Mouse (Mus musculus) ES-E14 (cell line): ENCODE measurements around the gene Soga3.

ENCODE experiments used
- CHD2 ChIP-seq: IDR thresholded peaks from 2 replicates; pipeline ENCODE4 v1.6.1; 2014; ENCODE audit warnings: mild to moderate bottlenecking, low read depth, low read length, inconsistent platforms
- HCFC1 ChIP-seq: IDR thresholded peaks from 2 replicates; pipeline ENCODE4 v1.6.1; 2012; ENCODE audit warnings: low read length, inconsistent platforms, borderline replicate concordance; ENCODE audit not compliant: insufficient read depth
- MAFK ChIP-seq: IDR thresholded peaks from 2 replicates; pipeline ENCODE4 v1.6.1; 2014; ENCODE audit warnings: mild to moderate bottlenecking, low read depth, low read length, inconsistent platforms; ENCODE audit not compliant: insufficient read depth
- ZC3H11A ChIP-seq: IDR thresholded peaks from 2 replicates; pipeline ENCODE4 v1.6.1; 2012; ENCODE audit warnings: low read depth, mild to moderate bottlenecking, inconsistent platforms, low read length, borderline replicate concordance
- ZNF384 ChIP-seq: IDR thresholded peaks from 2 replicates; pipeline ENCODE4 v1.6.1; 2012; ENCODE audit warnings: low read depth, low read length, inconsistent platforms

- no peak for TF ChIP-seq ZNF384
- TF ChIP-seq ZC3H11A, result no peak
- TF ChIP-seq CHD2, result no peak
- TF ChIP-seq HCFC1, result no peak
- no peak for TF ChIP-seq MAFK
These were observed 70.0 kb downstream of the Soga3 start for GRCm38 (mm10) chr10:29213534-29214100.
